Mouse (Mus musculus): ENCODE measurements around the gene Ankrd12. TPM values are rescaled to one million over a fixed set of nuclear protein-coding genes. Genes with fewer than 3 reads are reported as not detected.
A peak's percentile ranks its signal among the peaks of the same experiment; 100 is the strongest.

Ankrd12 gene
- total and polyA plus RNA-seq, 3 experiments = 9.6 to 13.3 TPM; not detected in 1

- no peak overlapping the region for H3K27ac ChIP-seq (ENCODE audit: control insufficient read depth, low read depth, low read length)
- H3K4me3 ChIP-seq (ENCODE audit: control insufficient read depth in 1 of 2, insufficient read depth in 1 of 2, low read depth in 2 of 2, low read length in 2 of 2) = no peak overlapping the region
- H3K27me3 ChIP-seq (ENCODE audit: control insufficient read depth in 1 of 2, insufficient read depth in 2 of 2, low read length in 2 of 2) = no peaks in the 10 kb centered on the region
- no peaks in the 10 kb centered on the region for H3K9me3 ChIP-seq (replicated peaks; ENCODE audit: insufficient read depth, low read length)
- H3K4me1 ChIP-seq (ENCODE audit: control insufficient read depth in 1 of 2, insufficient read depth in 2 of 2, low read length in 2 of 2) = peaks cover 12 to 32% of the 10 kb centered on the region in 2 experiments
- DNase-seq (ENCODE audit: low read depth, low spot score) = no peak
- TF ChIP-seq ZC3H11A (IDR thresholded peaks at IDR 0.05; ENCODE audit: low read depth, low read length) (no peak), POLR2A (IDR thresholded peaks at IDR 0.05; ENCODE audit: control insufficient read depth in 1 of 2, insufficient read depth in 1 of 2, low read depth in 1 of 2, low read length in 2 of 2, poor library complexity in 1 of 2) (no peak), RCOR1 (IDR thresholded peaks at IDR 0.05; ENCODE audit: low read depth, low read length) (no peak), KAT2A (conservative IDR thresholded peaks at IDR 0.05; ENCODE audit: low read depth, low read length) (no peak), RAD21 (IDR thresholded peaks at IDR 0.05; ENCODE audit: low read depth, low read length) (no peak), MEF2A (IDR thresholded peaks at IDR 0.05; ENCODE audit: extremely low read depth, insufficient replicate concordance, low read depth, low read length, poor library complexity, severe bottlenecking) (no peak), MYC (IDR thresholded peaks at IDR 0.05; ENCODE audit: low read depth, low read length) (no peak), POLR2AphosphoS5 (IDR thresholded peaks at IDR 0.05; ENCODE audit: borderline replicate concordance, low read depth, low read length) (no peak), ELF1 (IDR thresholded peaks at IDR 0.05; ENCODE audit: low read depth, low read length) (no peak), HCFC1 (IDR thresholded peaks at IDR 0.05; ENCODE audit: low read depth, low read length) (no peak), NELFE (IDR thresholded peaks at IDR 0.05; ENCODE audit: low read depth, low read length) (no peak)
- H3K36me3 ChIP-seq (ENCODE audit: control insufficient read depth in 1 of 2, insufficient read depth in 2 of 2, low read length in 2 of 2) = peaks cover 0 to 23% of the 10 kb centered on the region in 2 experiments; a peak in 2 of 4 replicates
- H3K79me2 ChIP-seq (ENCODE audit: control insufficient read depth, insufficient read depth, low read length, poor library complexity) = no peaks in the 10 kb centered on the region
- no peak overlapping the region for H3K9ac ChIP-seq (ENCODE audit: control insufficient read depth, low read depth, low read length, poor library complexity, severe bottlenecking)
These were observed 120.7 kb downstream of the Ankrd12 start for GRCm38 (mm10) chr17:65956140-65956539.

- H3K36me3 ChIP-seq (ENCODE audit: control insufficient read depth in 1 of 2, insufficient read depth in 2 of 2, low read length in 2 of 2) = peaks cover 0 to 27% of the 10 kb centered on the region in 2 experiments; a peak in 2 of 4 replicates
- no peak for TF ChIP-seq CHD1 (IDR thresholded peaks at IDR 0.05; ENCODE audit: low read depth, low read length)
- TF ChIP-seq MYC (IDR thresholded peaks at IDR 0.05; ENCODE audit: low read depth, low read length) = no peak
- TF ChIP-seq ETS1 (IDR thresholded peaks at IDR 0.05; ENCODE audit: low read depth, low read length) = 0 out of 2 replicates have a peak, but pooled peaks have one; percentile 3
- no peak for TF ChIP-seq KAT2A (conservative IDR thresholded peaks at IDR 0.05; ENCODE audit: low read depth, low read length)
- TF ChIP-seq SIN3A (IDR thresholded peaks at IDR 0.05; ENCODE audit: low read length) = peak; percentile 8; the same call in 1 of the 2 replicates
- TF ChIP-seq RAD21 (IDR thresholded peaks at IDR 0.05; ENCODE audit: low read depth, low read length) = no peak
- TF ChIP-seq CTCF (IDR thresholded peaks at IDR 0.05 in 2 of 3, conservative IDR thresholded peaks at IDR 0.05 in 1 of 3; ENCODE audit: control insufficient read depth in 1 of 3, insufficient read depth in 1 of 3, low read depth in 2 of 3, low read length in 3 of 3, poor library complexity in 1 of 3, severe bottlenecking in 1 of 3) = no peak
- no peak for TF ChIP-seq GATA1 (IDR thresholded peaks at IDR 0.05; ENCODE audit: low read depth, low read length)
- no peak for TF ChIP-seq MAX (IDR thresholded peaks at IDR 0.05; ENCODE audit: low read length)
- no peak for TF ChIP-seq EP300 (IDR thresholded peaks at IDR 0.05; ENCODE audit: low read depth in 1 of 2, low read length in 2 of 2)
- no peak for TF ChIP-seq MXI1 (IDR thresholded peaks at IDR 0.05; ENCODE audit: low read depth, low read length)
- TF ChIP-seq NRF1 (IDR thresholded peaks at IDR 0.05; ENCODE audit: insufficient read depth, low read depth, low read length, poor library complexity, severe bottlenecking) = no peak
- TF ChIP-seq ELF1 (IDR thresholded peaks at IDR 0.05; ENCODE audit: low read depth, low read length) = no peak
- no peak for TF ChIP-seq NELFE (IDR thresholded peaks at IDR 0.05; ENCODE audit: low read depth, low read length)
- no peak for TF ChIP-seq ZMIZ1 (IDR thresholded peaks at IDR 0.05; ENCODE audit: low read depth, low read length)
- TF ChIP-seq RCOR1 (IDR thresholded peaks at IDR 0.05; ENCODE audit: low read depth, low read length) = no peak
- H3K9me3 ChIP-seq (replicated peaks; ENCODE audit: insufficient read depth, low read length) = no peaks in the 10 kb centered on the region
- no peaks in the 10 kb centered on the region for H3K27me3 ChIP-seq (ENCODE audit: control insufficient read depth in 1 of 2, insufficient read depth in 2 of 2, low read length in 2 of 2)
- H3K4me1 ChIP-seq (ENCODE audit: control insufficient read depth in 1 of 2, insufficient read depth in 2 of 2, low read length in 2 of 2) = peaks cover 12 to 33% of the 10 kb centered on the region in 2 experiments
- DNase-seq (ENCODE audit: low read depth, low spot score) = peak; percentile 53
- H3K79me2 ChIP-seq (ENCODE audit: control insufficient read depth, insufficient read depth, low read length, poor library complexity) = peaks cover 5% of the 10 kb centered on the region
- H3K27ac ChIP-seq (ENCODE audit: control insufficient read depth, low read depth, low read length) = peak overlapping the region; percentile 20
- peak overlapping the region; percentile 46 for H3K9ac ChIP-seq (ENCODE audit: control insufficient read depth, low read depth, low read length, poor library complexity, severe bottlenecking)
- peak overlapping the region; percentile 49 to 50 for H3K4me3 ChIP-seq (ENCODE audit: control insufficient read depth in 1 of 2, insufficient read depth in 1 of 2, low read depth in 2 of 2, low read length in 2 of 2)
These were observed 122.9 kb downstream of the Ankrd12 start for GRCm38 (mm10) chr17:65953959-65954358.
